Mouse (Mus musculus) 3T3-L1 (cell line): ENCODE results near the gene Adpgk.

Experiments
- DNase-seq: peaks from one replicate; pipeline ENCODE4 v3.0.0-alpha.2; 2015; ENCODE audit warnings: low read depth, low spot score

The Adpgk gene

DNA sequence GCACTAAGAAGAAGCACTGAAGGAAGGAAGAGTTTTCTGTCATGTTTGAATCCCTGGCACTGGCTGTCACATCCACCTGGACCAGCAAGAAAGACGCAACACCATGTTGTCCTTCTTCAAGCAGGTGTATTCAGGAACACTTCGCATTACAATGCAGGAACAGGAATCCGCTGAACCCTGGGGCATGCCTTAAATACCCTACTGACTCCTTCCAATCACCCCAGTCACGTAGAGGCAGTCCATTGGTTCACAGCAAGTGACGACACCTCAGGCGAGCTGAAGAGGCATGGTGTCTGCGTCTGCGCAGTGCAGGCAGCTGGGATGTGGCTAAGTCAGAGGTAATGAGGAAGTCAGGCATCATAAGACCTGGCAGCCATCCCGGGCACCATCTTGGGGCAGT lies 78.3 kb downstream of the Adpgk start:
- DNase-seq: no peak
